Mouse (Mus musculus) right cerebral cortex, postnatal 36 days (tissue): ENCODE measurements around the gene Minpp1.

Source experiments
- DNase-seq, 2 experiments: peaks; one replicate each; pipeline ENCODE4 v3.0.0; 2022; ENCODE audit warnings: low spot score in 2 of 2, mixed read lengths in 1 of 2

Minpp1 gene

GRCm38 (mm10) chr19:32489166-32489895 lies 3.8 kb downstream of the Minpp1 start:
- no peak for DNase-seq

- DNase-seq: no peak
These were observed 5.4 kb downstream of the Minpp1 start for GRCm38 (mm10) chr19:32490976-32491375.

DNA sequence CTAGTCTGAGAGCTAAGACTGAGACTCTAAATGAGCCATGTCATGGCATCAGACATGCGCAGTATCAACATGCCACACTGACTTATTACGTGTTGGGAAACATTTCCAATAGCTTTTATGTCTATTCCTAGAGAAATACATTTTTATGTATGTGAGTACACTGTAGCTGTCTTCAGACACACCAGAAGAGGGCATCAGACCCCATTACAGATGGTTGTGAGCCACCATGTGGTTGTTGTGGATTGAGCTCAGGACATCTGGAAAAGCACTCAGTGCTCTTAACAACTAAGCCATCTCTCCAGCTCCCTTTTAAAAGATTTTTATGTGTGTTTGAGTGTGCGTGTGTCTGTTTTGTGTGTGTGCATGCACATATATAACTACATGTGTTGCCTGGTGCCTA lies 6.8 kb downstream of the Minpp1 start:
- no peak for DNase-seq

DNA sequence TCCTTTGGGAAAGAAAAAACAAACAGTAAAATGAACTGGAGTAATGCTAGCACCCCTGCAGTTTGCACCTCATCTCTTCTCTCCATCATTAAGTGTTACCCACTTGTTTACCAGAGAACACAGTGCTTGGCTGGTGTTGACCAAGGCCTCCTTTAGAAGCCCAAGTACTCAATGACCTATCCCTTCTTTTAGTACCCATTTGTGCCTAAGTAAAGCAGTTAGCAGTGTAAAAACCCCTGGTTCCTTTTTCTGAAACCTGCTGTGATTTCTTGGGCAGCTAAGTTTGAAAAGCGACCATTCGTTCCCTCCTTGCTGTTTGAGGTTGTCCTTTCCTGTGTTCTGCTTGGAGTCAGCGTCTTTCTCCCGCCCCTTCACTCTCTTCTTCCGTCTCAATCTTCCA lies 7.4 kb downstream of the Minpp1 start:
- DNase-seq: no peak

DNA sequence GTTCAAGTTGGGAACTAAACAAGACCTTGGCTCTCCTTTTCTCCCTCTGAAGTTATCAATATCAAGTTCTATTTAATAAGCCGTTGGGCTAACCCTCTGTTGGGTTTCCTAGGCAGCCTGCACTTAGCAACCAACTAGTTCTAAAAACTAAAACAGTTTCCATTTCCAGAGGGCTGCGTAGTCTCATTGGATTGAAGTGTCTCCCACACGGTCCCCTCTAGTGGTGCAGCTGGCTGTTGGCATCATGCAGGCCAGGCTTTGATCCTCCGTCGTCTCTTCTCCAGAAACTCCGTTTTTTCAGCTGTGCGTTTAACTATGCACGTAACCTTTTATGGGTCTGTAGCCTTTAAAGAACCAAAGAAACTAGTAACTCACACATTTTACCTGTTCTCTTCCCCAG lies 7.9 kb downstream of the Minpp1 start:
- DNase-seq: no peak

GRCm38 (mm10) chr19:32494611-32495010 lies 9.0 kb downstream of the Minpp1 start:
- DNase-seq: no peak

DNA sequence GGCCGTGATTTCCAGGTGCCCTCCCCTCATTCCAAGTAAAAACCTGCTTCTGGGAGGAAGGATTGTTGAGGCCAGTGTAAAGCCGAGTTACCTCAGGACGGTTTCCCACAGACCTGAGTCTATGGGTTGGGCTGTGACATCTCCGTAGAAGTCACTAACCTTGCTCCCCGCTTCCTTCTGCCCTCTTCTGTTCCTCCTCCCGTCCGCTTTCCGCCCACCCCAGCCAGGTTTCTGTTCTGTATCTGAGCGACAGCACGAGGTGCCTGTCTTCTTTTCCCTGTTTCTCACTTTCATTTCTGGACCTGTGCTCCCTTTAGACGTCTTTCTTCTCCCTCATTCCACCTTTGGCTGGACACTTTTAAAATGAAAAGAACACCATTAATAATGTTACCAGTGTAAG lies 9.5 kb downstream of the Minpp1 start:
- DNase-seq: no peak

- no peak for DNase-seq
These were observed 11.8 kb downstream of the Minpp1 start for GRCm38 (mm10) chr19:32497411-32497810.

- DNase-seq: no peak
These were observed 12.4 kb downstream of the Minpp1 start for GRCm38 (mm10) chr19:32498002-32498401.

GRCm38 (mm10) chr19:32501414-32501813 lies 15.8 kb downstream of the Minpp1 start:
- no peak for DNase-seq

GRCm38 (mm10) chr19:32506081-32506480 lies 20.5 kb downstream of the Minpp1 start:
- DNase-seq: no peak

DNA sequence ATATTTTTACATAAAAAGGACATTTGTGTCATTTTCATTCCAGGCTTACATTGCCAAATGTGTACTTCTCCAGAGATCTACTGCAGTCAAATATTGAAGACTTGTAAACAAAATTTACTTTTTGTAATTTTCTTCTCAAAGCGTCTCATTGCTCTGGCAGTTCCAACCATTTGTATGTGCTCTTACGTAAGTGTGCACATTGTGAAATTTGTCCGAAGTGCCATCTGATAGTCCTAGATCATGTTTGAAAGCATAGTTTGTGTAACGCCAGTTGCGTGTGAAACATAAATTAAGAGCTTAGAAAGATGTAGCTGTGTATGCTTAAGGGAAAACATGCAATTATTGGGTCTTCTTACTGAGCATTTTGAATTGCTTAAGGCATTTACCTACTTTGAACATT lies 20.9 kb downstream of the Minpp1 start:
- no peak for DNase-seq

GRCm38 (mm10) chr19:32507100-32507499 lies 21.5 kb downstream of the Minpp1 start:
- DNase-seq: no peak

- no peak for DNase-seq
These were observed 22.0 kb downstream of the Minpp1 start for GRCm38 (mm10) chr19:32507526-32507925.

- no peak for DNase-seq
These were observed 24.7 kb downstream of the Minpp1 start for GRCm38 (mm10) chr19:32510267-32510666.

- no peak for DNase-seq
These were observed 25.4 kb downstream of the Minpp1 start for GRCm38 (mm10) chr19:32510962-32511361.

- no peak for DNase-seq
These were observed 26.9 kb downstream of the Minpp1 start for GRCm38 (mm10) chr19:32512518-32512917.

DNA sequence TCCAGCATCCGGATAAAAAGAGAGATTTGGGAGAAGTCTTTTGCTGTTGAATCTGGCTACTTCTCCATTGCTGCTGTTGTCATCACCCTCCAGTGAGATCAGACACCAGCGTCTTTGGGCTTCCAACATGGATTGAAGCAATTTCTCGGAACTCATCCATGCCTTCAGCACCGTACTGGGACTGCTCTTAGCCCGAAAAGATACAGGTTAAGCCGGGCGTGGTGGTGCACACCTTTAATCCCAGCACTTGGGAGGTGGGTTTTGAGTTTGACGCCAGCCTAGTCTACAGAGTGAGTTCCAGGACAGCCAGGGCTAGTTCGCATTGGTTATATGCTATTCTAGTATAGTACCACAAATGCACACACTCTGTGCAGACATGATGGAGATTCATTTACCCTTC lies 31.0 kb downstream of the Minpp1 start:
- no peak for DNase-seq

DNA sequence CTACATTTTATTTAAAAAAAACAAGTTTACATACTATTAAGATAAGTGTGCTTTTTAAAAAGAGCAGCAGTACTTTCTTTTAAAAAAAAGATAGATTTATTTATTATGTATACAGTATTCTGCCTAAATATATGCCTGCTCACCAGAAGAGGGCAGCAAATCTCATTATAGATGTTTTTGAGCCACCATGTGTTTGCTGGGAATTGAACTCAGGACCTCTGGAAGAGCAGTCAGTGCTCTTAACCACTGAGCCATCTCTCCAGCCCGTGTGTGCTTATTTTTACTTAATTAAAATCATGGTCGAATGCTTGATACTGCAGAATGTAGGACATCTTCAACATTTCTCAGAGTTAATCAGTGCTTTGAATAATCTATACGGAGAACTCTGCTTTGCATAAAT lies 35.9 kb downstream of the Minpp1 start:
- no peak for DNase-seq

DNA sequence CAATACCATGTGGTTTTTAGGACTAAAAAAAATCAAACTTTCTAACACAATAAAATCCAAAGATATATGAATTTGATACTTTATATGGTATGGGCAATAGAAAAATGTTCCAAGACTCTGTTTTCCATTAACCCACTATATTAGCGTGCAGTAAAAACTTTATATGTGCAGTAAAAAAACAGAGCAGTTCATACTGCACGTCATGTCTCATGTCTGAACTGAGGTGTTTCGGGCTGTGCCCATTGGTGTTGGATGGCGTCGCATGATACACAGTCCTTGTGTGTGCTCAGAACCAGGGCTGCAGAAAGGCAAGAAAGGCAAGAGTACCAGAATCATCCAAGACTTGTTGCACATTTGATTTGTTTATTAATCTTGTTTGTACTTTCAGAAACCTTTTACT lies 36.7 kb downstream of the Minpp1 start:
- no peak for DNase-seq

- no peak for DNase-seq
These were observed 37.3 kb downstream of the Minpp1 start for GRCm38 (mm10) chr19:32522753-32523307.

- no peak for DNase-seq
These were observed 38.4 kb downstream of the Minpp1 start for GRCm38 (mm10) chr19:32523769-32524515.

DNA sequence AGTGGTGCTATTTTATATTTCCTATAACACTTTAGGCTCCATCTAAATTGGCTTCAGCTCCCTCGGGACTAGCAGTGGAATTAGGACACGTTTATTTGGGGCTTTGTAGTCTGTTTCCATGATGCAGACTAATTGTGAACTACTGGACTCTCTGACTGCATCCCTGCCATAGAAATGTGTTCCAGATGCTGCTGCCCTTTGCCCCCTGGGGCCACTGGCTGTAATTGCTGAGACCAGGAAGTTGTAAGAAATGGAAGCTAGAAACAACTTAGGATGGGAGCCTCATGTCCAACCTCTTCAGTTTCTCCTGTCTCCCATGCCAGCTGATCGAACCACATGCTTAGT lies 38.9 kb downstream of the Minpp1 start:
- DNase-seq: no peak
